In the genomic region with DNA sequence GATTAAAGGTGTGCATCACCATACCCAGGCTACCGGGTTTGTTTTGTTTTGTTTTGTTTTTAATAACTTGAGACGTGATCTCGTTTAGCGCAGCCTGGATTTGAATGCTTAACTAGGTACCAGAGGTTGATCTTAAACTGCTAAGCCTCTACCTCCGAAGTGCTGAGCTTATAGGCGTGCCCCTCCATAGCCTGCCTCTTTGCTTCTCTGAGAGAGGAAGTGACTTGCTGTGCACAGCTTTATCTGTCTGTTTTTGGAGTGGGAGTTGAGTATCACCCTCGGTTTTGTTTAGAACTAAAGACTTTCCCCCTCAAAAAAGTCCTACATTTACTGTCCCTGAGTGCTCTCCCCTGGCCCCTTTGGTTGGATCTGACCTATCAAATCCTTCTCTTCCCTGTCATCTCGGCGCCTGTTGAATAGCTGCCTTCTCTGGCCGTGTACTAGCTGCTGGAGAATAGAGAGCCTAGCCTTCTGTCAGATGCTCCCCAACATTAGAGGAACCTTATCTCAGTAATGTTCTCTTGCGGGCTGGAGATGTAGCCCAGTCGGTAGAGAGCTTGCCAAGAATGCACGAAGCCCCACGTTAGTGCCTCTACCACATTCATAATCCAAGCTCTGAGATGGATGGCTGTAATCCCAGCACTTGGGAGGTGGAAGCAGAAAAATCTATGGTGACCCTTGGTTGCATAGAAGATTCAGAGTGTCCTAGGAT, we compare ENCODE assay signal across 9 mouse cellular contexts. TPM values are rescaled to one million over a fixed set of nuclear protein-coding genes. Genes with fewer than 3 reads are reported as not detected.
A peak's percentile ranks its signal among the peaks of the same experiment; 100 is the strongest.
DNase-seq lines count a peak whose midpoint lies in the region; ATAC-seq and TF ChIP-seq lines count a peak whose summit lies in the region.
"Had no signal": no experiment of that assay in that cellular context is flagged by ENCODE, and none has a peak within 500 bp of the region (broad histone marks: within the 10 kb centered on the region; RNA-seq: fewer than 3 reads in every experiment).

No protein-coding gene starts in this region.

- WGBS in lung, embryonic 15.5 days = 34% methylated on average over 14 of the region's 14 CpGs
- 17% methylated on average over 14 of the region's 14 CpGs for WGBS in bone marrow, adult 2 months
- 28% methylated on average over 14 of the region's 14 CpGs for WGBS in liver, embryonic 11.5 days
- WGBS in stomach, embryonic 15.5 days = 50% methylated on average over 14 of the region's 14 CpGs

- peaks cover 31% of the 10 kb centered on the region for H3K4me1 ChIP-seq in lung, embryonic 15.5 days
- H3K4me1 ChIP-seq in bone marrow, adult 2 months (ENCODE audit: control insufficient read depth, insufficient read depth, low read length) = peaks cover 6% of the 10 kb centered on the region
- H3K4me1 ChIP-seq in liver, embryonic 11.5 days (replicated peaks; ENCODE audit: control insufficient read depth, insufficient read depth, low read length) = peaks cover 12% of the 10 kb centered on the region
- peaks cover 9% of the 10 kb centered on the region for H3K4me1 ChIP-seq in stomach, embryonic 15.5 days

- no peak for ATAC-seq in lung, embryonic 15.5 days (ENCODE audit: borderline replicate concordance, extremely low read depth, low FRiP score, low TSS enrichment)
- peak; percentile 32; the same call in 1 of the 2 replicates for ATAC-seq in liver, embryonic 11.5 days (replicated peaks; ENCODE audit: low FRiP score)
- no peak for ATAC-seq in stomach, embryonic 15.5 days (ENCODE audit: insufficient read depth, low FRiP score, low read depth)

- H3K4me3 ChIP-seq in lung, embryonic 15.5 days = no peak overlapping the region
- H3K4me3 ChIP-seq in bone marrow, adult 2 months (replicated peaks; ENCODE audit: control insufficient read depth, low read depth, low read length) = peak overlapping the region; percentile 10
- H3K4me3 ChIP-seq in liver, embryonic 11.5 days (ENCODE audit: low read depth, low read length) = peak overlapping the region; percentile 93; the same call in 1 of the 2 replicates
- H3K4me3 ChIP-seq in stomach, embryonic 15.5 days (replicated peaks) = no peak overlapping the region

- no peak for DNase-seq in lung, postnatal 10 days
- DNase-seq in liver, embryonic 11.5 days (ENCODE audit: low spot score) = no peak
- no peak for DNase-seq in gastrocnemius, postnatal 10 days
- DNase-seq in cerebellum, postnatal 4 days (ENCODE audit: low spot score in 2 of 2) = no peak
- DNase-seq in Muller cell, postnatal 12 days (ENCODE audit: inconsistent ontology term) = no peak

- no peak for TF ChIP-seq POLR2A in bone marrow, adult 2 months (IDR thresholded peaks at IDR 0.05; ENCODE audit: borderline replicate concordance, control insufficient read depth, low read depth, low read length)

- no peaks in the 10 kb centered on the region for H3K27me3 ChIP-seq in lung, embryonic 15.5 days
- H3K27me3 ChIP-seq in liver, embryonic 11.5 days (replicated peaks; ENCODE audit: control insufficient read depth, insufficient read depth, low read length) = no peaks in the 10 kb centered on the region
- no peaks in the 10 kb centered on the region for H3K27me3 ChIP-seq in stomach, embryonic 15.5 days (replicated peaks)

- H3K9me3 ChIP-seq in lung, embryonic 15.5 days = no peaks in the 10 kb centered on the region
- H3K9me3 ChIP-seq in liver, embryonic 11.5 days (ENCODE audit: control insufficient read depth, low read length) = no peaks in the 10 kb centered on the region
- no peaks in the 10 kb centered on the region for H3K9me3 ChIP-seq in stomach, embryonic 15.5 days

- H3K27ac ChIP-seq in lung, embryonic 15.5 days = no peak overlapping the region
- peak overlapping the region; percentile 82 for H3K27ac ChIP-seq in bone marrow, adult 2 months (ENCODE audit: control insufficient read depth, insufficient read depth, low read depth, low read length, poor library complexity)
- peak overlapping the region; percentile 40; the same call in 1 of the 2 replicates for H3K27ac ChIP-seq in liver, embryonic 11.5 days (ENCODE audit: low read depth, low read length)
- H3K27ac ChIP-seq in stomach, embryonic 15.5 days = no peak overlapping the region

- H3K36me3 ChIP-seq in lung, embryonic 15.5 days = no peaks in the 10 kb centered on the region
- H3K36me3 ChIP-seq in liver, embryonic 11.5 days (ENCODE audit: control insufficient read depth, insufficient read depth, low read length) = no peaks in the 10 kb centered on the region
- no peaks in the 10 kb centered on the region for H3K36me3 ChIP-seq in stomach, embryonic 15.5 days

- TF ChIP-seq CTCF in bone marrow, adult 2 months (IDR thresholded peaks at IDR 0.05; ENCODE audit: control insufficient read depth, insufficient read depth, low read length) = no peak

- peak overlapping the region; percentile 63; the same call in 1 of the 2 replicates for H3K4me2 ChIP-seq in lung, embryonic 15.5 days
- H3K4me2 ChIP-seq in liver, embryonic 11.5 days = peak overlapping the region; percentile 87
- H3K4me2 ChIP-seq in stomach, embryonic 15.5 days = peak overlapping the region; percentile 24

- H3K9ac ChIP-seq in lung, embryonic 15.5 days = 0 out of 2 replicates have a peak overlapping the region, but pooled peaks have one; percentile 11
- H3K9ac ChIP-seq in liver, embryonic 11.5 days (ENCODE audit: low read depth, low read length) = 0 out of 2 replicates have a peak overlapping the region, but pooled peaks have one; percentile 20
- no peak overlapping the region for H3K9ac ChIP-seq in stomach, embryonic 15.5 days

RNA-seq across cellular contexts. Expression of gene Cdc42, which starts 0.9 kb away (rescaled TPM):
- 701 and 709 TPM in 2 replicates for polyA plus RNA-seq in lung, embryonic 15.5 days (2015; fragmentation: Nextera tagmentation; extraction: Ambion mirVana)
- 86.6 and 133 TPM in 2 replicates for polyA plus RNA-seq in bone marrow, adult 2 months (2011; ENCODE audit: insufficient read depth, insufficient read length, low replicate concordance, missing spikeins)
- polyA plus RNA-seq in liver, embryonic 11.5 days (2014; fragmentation: Nextera tagmentation; extraction: Ambion mirVana) = 459 and 500 TPM in 2 replicates
- polyA plus RNA-seq in stomach, embryonic 15.5 days (2015; fragmentation: Nextera tagmentation; extraction: Ambion mirVana) = 670 and 699 TPM in 2 replicates
- total RNA-seq in gastrocnemius, postnatal 10 days (2021) = 100 to 1,000 TPM; 256 to 266 TPM

RNA-seq across cellular contexts. Expression of gene Cela3a, which starts 51.1 kb away (rescaled TPM):
- not detected in 2 replicates for polyA plus RNA-seq in lung, embryonic 15.5 days (2015; fragmentation: Nextera tagmentation; extraction: Ambion mirVana)
- not detected in 2 replicates for polyA plus RNA-seq in bone marrow, adult 2 months (2011; ENCODE audit: insufficient read depth, insufficient read length, low replicate concordance, missing spikeins)
- not detected in 2 replicates for polyA plus RNA-seq in liver, embryonic 11.5 days (2014; fragmentation: Nextera tagmentation; extraction: Ambion mirVana)
- 0.26 and 0.36 TPM in 2 replicates for polyA plus RNA-seq in stomach, embryonic 15.5 days (2015; fragmentation: Nextera tagmentation; extraction: Ambion mirVana)
- total RNA-seq in gastrocnemius, postnatal 10 days (2021) = not detected
- total RNA-seq: adrenal gland, postnatal 36 days had no signal

Comparison
In these comparisons a context has a peak if more than half of its experiments do, and no peak if none do; other contexts are left out.
1. H3K27ac ChIP-seq: peak in bone marrow, adult 2 months (single experiment) and liver, embryonic 11.5 days (single experiment); none in lung, embryonic 15.5 days (single experiment) and stomach, embryonic 15.5 days (single experiment).
2. H3K4me2 ChIP-seq: peak in every context shown above with its lines; median percentile 87 in liver, embryonic 11.5 days; 63 in lung, embryonic 15.5 days; 24 in stomach, embryonic 15.5 days.
3. H3K4me3 ChIP-seq: peak in bone marrow, adult 2 months (single experiment) and liver, embryonic 11.5 days (single experiment); none in lung, embryonic 15.5 days (single experiment) and stomach, embryonic 15.5 days (single experiment).